Comparison of ENCODE assay signal across 8 mouse cellular contexts in the genomic region with DNA sequence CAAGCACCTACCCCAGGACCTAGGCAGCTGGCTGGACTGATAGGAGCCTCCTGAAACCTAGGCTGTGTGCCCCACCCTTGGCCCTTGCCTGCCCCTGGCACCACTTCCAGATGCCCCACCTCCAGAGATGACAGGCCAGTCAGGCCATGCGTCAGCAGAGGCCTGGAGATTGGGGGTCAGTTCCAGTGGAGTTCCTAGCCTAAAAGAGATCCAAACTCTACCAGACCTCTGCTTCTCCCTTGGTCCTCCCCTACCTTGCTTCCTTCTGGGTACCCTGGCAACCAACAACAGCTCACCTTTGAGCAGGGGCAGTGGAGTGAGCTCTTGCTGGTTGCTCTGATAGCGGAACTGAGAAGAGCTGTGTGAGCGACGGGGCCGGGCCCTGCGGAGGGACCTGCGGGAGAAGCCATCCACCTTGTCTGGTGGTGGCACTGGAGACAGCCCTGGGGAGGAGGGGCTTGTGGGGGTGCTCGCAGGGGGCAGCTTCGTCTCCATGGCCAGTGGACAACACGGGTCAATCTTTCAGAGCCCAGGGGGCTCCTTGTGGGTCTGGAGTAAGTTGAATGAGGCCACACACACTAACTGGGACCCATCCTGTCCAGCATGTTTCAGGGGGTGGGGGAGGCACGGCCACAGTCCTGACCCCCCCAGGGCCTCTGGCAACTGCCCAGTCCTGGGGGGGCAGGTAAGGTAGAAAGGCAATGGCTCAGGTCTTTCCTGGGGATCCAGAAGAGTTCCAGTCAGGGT. TPM values are rescaled to one million over a fixed set of nuclear protein-coding genes. Genes with fewer than 3 reads are reported as not detected.
DNase-seq lines count a peak whose midpoint lies in the region; ATAC-seq and TF ChIP-seq lines count a peak whose summit lies in the region.

No protein-coding gene starts in this region.

- TF ChIP-seq POLR2A in cerebellum, adult 2 months (IDR thresholded peaks at IDR 0.05; ENCODE audit: borderline replicate concordance, insufficient read depth, low read length), result no peak

- peaks cover 24% of the 10 kb centered on the region for H3K4me1 ChIP-seq in cerebellum, adult 2 months (ENCODE audit: control insufficient read depth, insufficient read depth, low read length)
- peaks cover 25% of the 10 kb centered on the region for H3K4me1 ChIP-seq in heart, embryonic 13.5 days
- peaks cover 48% of the 10 kb centered on the region for H3K4me1 ChIP-seq in liver, embryonic 12.5 days
- peaks cover 26% of the 10 kb centered on the region for H3K4me1 ChIP-seq in neural tube, embryonic 15.5 days

- no peak for TF ChIP-seq CTCF in cerebellum, adult 2 months (IDR thresholded peaks at IDR 0.05; ENCODE audit: borderline replicate concordance, insufficient read depth, low read depth, low read length)

- peak overlapping the region; percentile 94 for H3K9ac ChIP-seq in heart, embryonic 13.5 days
- peak overlapping the region; percentile 23; the same call in 1 of the 2 replicates for H3K9ac ChIP-seq in liver, embryonic 12.5 days
- peak overlapping the region; percentile 85 for H3K9ac ChIP-seq in neural tube, embryonic 15.5 days (replicated peaks)

- H3K27me3 ChIP-seq in cerebellum, adult 2 months (ENCODE audit: control insufficient read depth, insufficient read depth, low read length), result no peaks in the 10 kb centered on the region
- H3K27me3 ChIP-seq in heart, embryonic 13.5 days (replicated peaks), result no peaks in the 10 kb centered on the region
- 0 out of 2 replicates have a peak, but pooled peaks cover 7% of the 10 kb centered on the region for H3K27me3 ChIP-seq in liver, embryonic 12.5 days (replicated peaks)
- no peaks in the 10 kb centered on the region for H3K27me3 ChIP-seq in neural tube, embryonic 15.5 days (replicated peaks)

- peak overlapping the region; percentile 91 for H3K4me3 ChIP-seq in cerebellum, adult 2 months (replicated peaks; ENCODE audit: insufficient read depth, low read depth, low read length)
- peak overlapping the region; percentile 88 for H3K4me3 ChIP-seq in heart, embryonic 13.5 days
- peak overlapping the region; percentile 72; the same call in 1 of the 2 replicates for H3K4me3 ChIP-seq in liver, embryonic 12.5 days
- peak overlapping the region; percentile 63 for H3K4me3 ChIP-seq in neural tube, embryonic 15.5 days (replicated peaks)

- peak overlapping the region; percentile 88 for H3K4me2 ChIP-seq in heart, embryonic 13.5 days
- H3K4me2 ChIP-seq in liver, embryonic 12.5 days, result peak overlapping the region; percentile 93
- peak overlapping the region; percentile 92 for H3K4me2 ChIP-seq in neural tube, embryonic 15.5 days

- WGBS in cerebellum, adult 2 months, result 21% methylated on average over 11 of the region's 11 CpGs
- 62% methylated on average over 11 of the region's 11 CpGs for WGBS in heart, embryonic 13.5 days
- 72% methylated on average over 11 of the region's 11 CpGs for WGBS in liver, embryonic 12.5 days (ENCODE audit: insufficient replicate concordance)
- 72% methylated on average over 11 of the region's 11 CpGs for WGBS in neural tube, embryonic 15.5 days

- peak; percentile 80 for DNase-seq in cerebellum, adult 11-12 months
- peak; percentile 50 to 51 for DNase-seq in cerebellum, adult 2 months
- no peak for DNase-seq in right cerebral cortex, postnatal 36 days (ENCODE audit: low spot score in 2 of 2)

- H3K27ac ChIP-seq in cerebellum, adult 2 months (ENCODE audit: insufficient read depth, low read length), result 0 out of 2 replicates have a peak overlapping the region, but pooled peaks have one; percentile 74
- H3K27ac ChIP-seq in heart, embryonic 13.5 days (replicated peaks), result no peak overlapping the region
- H3K27ac ChIP-seq in liver, embryonic 12.5 days, result no peak overlapping the region
- no peak overlapping the region for H3K27ac ChIP-seq in neural tube, embryonic 15.5 days (replicated peaks)

- H3K9me3 ChIP-seq in heart, embryonic 13.5 days, result no peaks in the 10 kb centered on the region
- no peaks in the 10 kb centered on the region for H3K9me3 ChIP-seq in liver, embryonic 12.5 days (replicated peaks)
- H3K9me3 ChIP-seq in neural tube, embryonic 15.5 days (replicated peaks), result no peaks in the 10 kb centered on the region

- no peak for ATAC-seq in cerebellum, adult (ENCODE audit: insufficient number of reproducible peaks, low FRiP score, low TSS enrichment)
- no peak for ATAC-seq in heart, embryonic 13.5 days (ENCODE audit: extremely low read depth, insufficient number of reproducible peaks, low FRiP score, low TSS enrichment)
- ATAC-seq in liver, embryonic 12.5 days, result no peak
- no peak for ATAC-seq in neural tube, embryonic 15.5 days (ENCODE audit: low FRiP score)
- ATAC-seq in granulocyte monocyte progenitor cell, adult 5-6 weeks (replicated peaks; ENCODE audit: poor library complexity, severe bottlenecking), result no peak

- H3K36me3 ChIP-seq in heart, embryonic 13.5 days, result peaks cover 42% of the 10 kb centered on the region
- peaks cover 21% of the 10 kb centered on the region for H3K36me3 ChIP-seq in liver, embryonic 12.5 days
- peaks cover 44% of the 10 kb centered on the region for H3K36me3 ChIP-seq in neural tube, embryonic 15.5 days

RNA-seq across cellular contexts. Expression of a gene that starts 1.2 kb away (rescaled TPM):
- polyA plus RNA-seq in cerebellum, adult 2 months (2012; rRNA removed), result 243 and 258 TPM in 2 replicates
- polyA plus RNA-seq in heart, embryonic 13.5 days (2015; fragmentation: Nextera tagmentation; extraction: Ambion mirVana), result 20.7 and 21.2 TPM in 2 replicates
- 6.4 TPM in 2 replicates for polyA plus RNA-seq in liver, embryonic 12.5 days (2016; fragmentation: Nextera tagmentation; extraction: Ambion mirVana)
- 127 and 156 TPM in 2 replicates for polyA plus RNA-seq in neural tube, embryonic 15.5 days (2015; fragmentation: Nextera tagmentation; extraction: Ambion mirVana)
- 3.0 and 3.1 TPM in 2 replicates for total RNA-seq in granulocyte monocyte progenitor cell, adult 5-6 weeks (2014; fragmentation: Nextera tagmentation)
- total RNA-seq in granulocyte monocyte progenitor cell, adult 5-6 weeks (2017), result 1.9 and 3.7 TPM in 2 replicates

RNA-seq across cellular contexts. Expression of a gene that starts 7.0 kb away (rescaled TPM):
- 40.8 and 41.1 TPM in 2 replicates for polyA plus RNA-seq in cerebellum, adult 2 months (2012; rRNA removed)
- 6.5 and 7.1 TPM in 2 replicates for polyA plus RNA-seq in heart, embryonic 13.5 days (2015; fragmentation: Nextera tagmentation; extraction: Ambion mirVana)
- 7.1 and 8.2 TPM in 2 replicates for polyA plus RNA-seq in liver, embryonic 12.5 days (2016; fragmentation: Nextera tagmentation; extraction: Ambion mirVana)
- polyA plus RNA-seq in neural tube, embryonic 15.5 days (2015; fragmentation: Nextera tagmentation; extraction: Ambion mirVana), result 12.5 and 12.9 TPM in 2 replicates
- 18.3 and 30.9 TPM in 2 replicates for total RNA-seq in granulocyte monocyte progenitor cell, adult 5-6 weeks (2014; fragmentation: Nextera tagmentation)
- total RNA-seq in granulocyte monocyte progenitor cell, adult 5-6 weeks (2017), result 5.5 and 8.3 TPM in 2 replicates

RNA-seq across cellular contexts. Expression of a gene that starts 8.3 kb away (rescaled TPM):
- polyA plus RNA-seq in cerebellum, adult 2 months (2012; rRNA removed), result 0.21 TPM in 1 of 2 replicates, not detected in the other
- 0.34 TPM in 1 of 2 replicates, not detected in the other for polyA plus RNA-seq in heart, embryonic 13.5 days (2015; fragmentation: Nextera tagmentation; extraction: Ambion mirVana)
- polyA plus RNA-seq in liver, embryonic 12.5 days (2016; fragmentation: Nextera tagmentation; extraction: Ambion mirVana), result not detected in 2 replicates
- 0.75 TPM in 1 of 2 replicates, not detected in the other for polyA plus RNA-seq in neural tube, embryonic 15.5 days (2015; fragmentation: Nextera tagmentation; extraction: Ambion mirVana)
- total RNA-seq in granulocyte monocyte progenitor cell, adult 5-6 weeks (2014; fragmentation: Nextera tagmentation), result not detected in 2 replicates
- not detected in 2 replicates for total RNA-seq in granulocyte monocyte progenitor cell, adult 5-6 weeks (2017)

RNA-seq across cellular contexts. Expression of a gene that starts 42.0 kb away (rescaled TPM):
- polyA plus RNA-seq in cerebellum, adult 2 months (2012; rRNA removed), result 168 and 220 TPM in 2 replicates
- polyA plus RNA-seq in heart, embryonic 13.5 days (2015; fragmentation: Nextera tagmentation; extraction: Ambion mirVana), result 70.0 and 72.4 TPM in 2 replicates
- polyA plus RNA-seq in liver, embryonic 12.5 days (2016; fragmentation: Nextera tagmentation; extraction: Ambion mirVana), result 85.4 and 91.9 TPM in 2 replicates
- polyA plus RNA-seq in neural tube, embryonic 15.5 days (2015; fragmentation: Nextera tagmentation; extraction: Ambion mirVana), result 80.6 and 87.7 TPM in 2 replicates
- 20.4 and 20.6 TPM in 2 replicates for total RNA-seq in granulocyte monocyte progenitor cell, adult 5-6 weeks (2014; fragmentation: Nextera tagmentation)
- total RNA-seq in granulocyte monocyte progenitor cell, adult 5-6 weeks (2017), result 16.2 and 21.6 TPM in 2 replicates

RNA-seq across cellular contexts. Expression of a gene that starts 50.3 kb away (rescaled TPM):
- 0.08 TPM in 2 replicates for polyA plus RNA-seq in cerebellum, adult 2 months (2012; rRNA removed)
- polyA plus RNA-seq in heart, embryonic 13.5 days (2015; fragmentation: Nextera tagmentation; extraction: Ambion mirVana), result not detected in 2 replicates
- polyA plus RNA-seq in liver, embryonic 12.5 days (2016; fragmentation: Nextera tagmentation; extraction: Ambion mirVana), result not detected in 2 replicates
- polyA plus RNA-seq in neural tube, embryonic 15.5 days (2015; fragmentation: Nextera tagmentation; extraction: Ambion mirVana), result not detected in 2 replicates
- total RNA-seq in granulocyte monocyte progenitor cell, adult 5-6 weeks (2014; fragmentation: Nextera tagmentation), result not detected in 2 replicates
- not detected in 2 replicates for total RNA-seq in granulocyte monocyte progenitor cell, adult 5-6 weeks (2017)

Comparison
In these comparisons a context has a peak if more than half of its experiments do, and no peak if none do; other contexts are left out.
1. DNase-seq: peak in cerebellum, adult 11-12 months (single experiment) and cerebellum, adult 2 months (2 of 2); none in right cerebral cortex, postnatal 36 days (0 of 2).
2. H3K9ac ChIP-seq: peak in every context shown above with its lines; median percentile 94 in heart, embryonic 13.5 days; 85 in neural tube, embryonic 15.5 days; 23 in liver, embryonic 12.5 days.
3. Peak in every context shown above with its lines, with median percentiles within 50 percentile points of each other: H3K4me3 ChIP-seq and H3K4me2 ChIP-seq.